Mouse (Mus musculus): ENCODE data around the gene Corin.

DNA sequence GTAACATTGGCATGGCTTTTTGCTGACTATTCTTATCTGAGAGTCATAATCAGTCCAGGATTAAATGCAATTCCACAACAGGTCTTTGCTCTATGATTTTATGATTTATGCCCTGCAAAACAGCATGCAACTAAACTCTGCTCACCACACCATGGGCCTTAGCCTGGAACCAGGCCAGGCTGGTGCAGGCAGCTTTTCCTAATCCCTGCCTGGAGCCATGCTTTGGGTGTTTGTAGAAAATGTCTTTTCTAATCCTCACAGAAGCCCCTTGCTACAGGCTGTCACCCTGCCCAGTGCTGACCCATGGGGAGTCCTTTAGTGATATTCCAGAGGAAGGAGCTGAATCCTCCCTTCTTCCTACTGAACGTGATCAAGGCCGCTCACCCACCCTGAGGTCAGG is 173.1 kb downstream of the Corin start:
- no peak for TF ChIP-seq POLR2A (IDR thresholded peaks at IDR 0.05; ENCODE audit: insufficient read length, low read depth)
- no peak for TF ChIP-seq TCF3 (IDR thresholded peaks at IDR 0.05; ENCODE audit: insufficient read length, low read depth)
- TF ChIP-seq TCF12 (IDR thresholded peaks at IDR 0.05; ENCODE audit: insufficient read depth, poor library complexity, severe bottlenecking), result no peak
- TF ChIP-seq MAX (IDR thresholded peaks at IDR 0.05; ENCODE audit: low read depth), result no peak
- TF ChIP-seq E2F4 (IDR thresholded peaks at IDR 0.05; ENCODE audit: insufficient read depth), result no peak
